Mouse (Mus musculus): Measurements from ENCODE around the gene Znrf1. TPM values are rescaled to one million over a fixed set of nuclear protein-coding genes. Genes with fewer than 3 reads are reported as not detected.

The Znrf1 gene
- polyA plus RNA-seq, 1 experiment from 2014 or later: 66.0 TPM

DNA sequence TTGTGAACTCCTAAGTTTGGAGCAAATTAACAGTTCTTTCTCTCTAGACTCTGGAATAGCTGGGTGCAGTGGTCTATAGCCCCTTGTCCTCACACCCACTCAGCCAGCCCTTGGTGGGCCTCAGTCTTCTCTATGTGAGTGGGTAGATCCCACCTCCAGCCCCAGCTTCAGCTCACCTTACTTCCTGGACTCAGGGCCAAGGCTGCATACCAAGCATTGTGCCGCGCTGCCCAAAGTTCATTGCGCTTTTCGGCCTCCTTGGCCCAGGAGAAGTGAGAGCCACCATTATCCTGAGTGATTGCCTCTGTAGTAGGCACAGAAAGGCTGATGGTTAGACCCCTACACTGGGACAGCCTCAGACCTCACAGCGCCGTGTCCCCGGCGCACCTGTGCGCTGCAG is 92.0 kb downstream of the Znrf1 start:
- no peaks in the 10 kb centered on the region for H3K36me3 ChIP-seq (ENCODE audit: control insufficient read depth, insufficient read depth)
- no peak overlapping the region for H3K9ac ChIP-seq (replicated peaks; ENCODE audit: low read depth, low read length)
- H3K4me3 ChIP-seq (replicated peaks; ENCODE audit: low read length): no peak overlapping the region
- H3K27ac ChIP-seq (ENCODE audit: low read length): no peak overlapping the region
- 98% methylated on average over 9 of the region's 9 CpGs for WGBS
- H3K27me3 ChIP-seq (replicated peaks; ENCODE audit: control insufficient read depth, insufficient read depth, low read length): no peaks in the 10 kb centered on the region
- no peak for ATAC-seq
- no peak overlapping the region for H3K4me2 ChIP-seq (ENCODE audit: low read length)
- peaks cover 4% of the 10 kb centered on the region for H3K4me1 ChIP-seq (replicated peaks; ENCODE audit: control insufficient read depth, insufficient read depth, low read length)
- no peaks in the 10 kb centered on the region for H3K9me3 ChIP-seq (ENCODE audit: control insufficient read depth, low read length)

DNA sequence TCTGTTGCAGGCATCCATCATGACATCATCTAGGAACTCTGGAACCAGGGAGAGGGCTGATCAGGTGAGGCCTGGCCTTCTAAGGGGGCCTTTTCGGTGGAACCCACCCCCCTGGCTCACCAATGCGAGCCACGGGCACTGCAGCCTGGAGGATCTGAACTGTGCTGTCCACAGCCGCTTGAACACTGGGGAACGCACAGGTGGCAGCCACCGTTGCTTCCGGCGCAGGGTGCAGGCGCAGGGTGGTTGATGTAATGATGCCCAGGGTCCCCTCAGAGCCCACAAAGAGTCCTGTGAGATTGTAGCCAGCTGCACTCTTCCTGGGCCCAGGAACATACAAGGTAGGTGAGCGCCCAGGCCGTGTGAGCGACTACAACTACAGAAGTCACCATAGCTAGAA is 92.5 kb downstream of the Znrf1 start:
- 95% methylated on average over 12 of the region's 12 CpGs for WGBS
- Histone ChIP-seq H3K4me2 (ENCODE audit: low read length) (no peak overlapping the region), H3K4me3 (replicated peaks; ENCODE audit: low read length) (no peak overlapping the region), H3K9ac (replicated peaks; ENCODE audit: low read depth, low read length) (no peak overlapping the region), H3K27ac (ENCODE audit: low read length) (no peak overlapping the region), H3K27me3 (replicated peaks; ENCODE audit: control insufficient read depth, insufficient read depth, low read length) (no peaks in the 10 kb centered on the region), H3K4me1 (replicated peaks; ENCODE audit: control insufficient read depth, insufficient read depth, low read length) (peaks cover 4% of the 10 kb centered on the region), H3K36me3 (ENCODE audit: control insufficient read depth, insufficient read depth) (no peaks in the 10 kb centered on the region), H3K9me3 (ENCODE audit: control insufficient read depth, low read length) (no peaks in the 10 kb centered on the region)
- no peak for ATAC-seq

GRCm38 (mm10) chr8:111628894-111629501 is 93.1 kb downstream of the Znrf1 start:
- peaks cover 4% of the 10 kb centered on the region for H3K4me1 ChIP-seq (replicated peaks; ENCODE audit: control insufficient read depth, insufficient read depth, low read length)
- 91% methylated on average over 19 of the region's 19 CpGs for WGBS
- no peak for ATAC-seq

GRCm38 (mm10) chr8:111630105-111630521 is 94.2 kb downstream of the Znrf1 start, which contains the start of gene Ldhd:
Ldhd (minus strand) TSS chr8:111630374.
- H3K4me3 ChIP-seq (replicated peaks; ENCODE audit: low read length): peak within 1 kb of the TSS; percentile 28
- H3K4me1 ChIP-seq (replicated peaks; ENCODE audit: control insufficient read depth, insufficient read depth, low read length): peaks cover 4% of the 10 kb centered on the region
- peak within 1 kb of the TSS; percentile 42 for H3K4me2 ChIP-seq (ENCODE audit: low read length)
- no peaks in the 10 kb centered on the region for H3K36me3 ChIP-seq (ENCODE audit: control insufficient read depth, insufficient read depth)
- H3K27me3 ChIP-seq (replicated peaks; ENCODE audit: control insufficient read depth, insufficient read depth, low read length): no peaks in the 10 kb centered on the region
- H3K9ac ChIP-seq (replicated peaks; ENCODE audit: low read depth, low read length): peak within 1 kb of the TSS; percentile 18; the same call in 1 of the 2 replicates
- ATAC-seq: no peak
- no peak within 1 kb of the TSS for H3K27ac ChIP-seq (ENCODE audit: low read length)
- H3K9me3 ChIP-seq (ENCODE audit: control insufficient read depth, low read length): no peaks in the 10 kb centered on the region
- 24% methylated on average over 13 of the region's 13 CpGs for WGBS

More at GRCm38 (mm10) chr8:111628894-111629501, 93.1 kb downstream of the Znrf1 start:
- H3K27me3 ChIP-seq (replicated peaks; ENCODE audit: control insufficient read depth, insufficient read depth, low read length): no peaks in the 10 kb centered on the region
- no peak overlapping the region for H3K4me2 ChIP-seq (ENCODE audit: low read length)
- H3K9me3 ChIP-seq (ENCODE audit: control insufficient read depth, low read length): no peaks in the 10 kb centered on the region
- H3K4me3 ChIP-seq (replicated peaks; ENCODE audit: low read length): no peak overlapping the region
- H3K27ac ChIP-seq (ENCODE audit: low read length): no peak overlapping the region
- no peaks in the 10 kb centered on the region for H3K36me3 ChIP-seq (ENCODE audit: control insufficient read depth, insufficient read depth)
- H3K9ac ChIP-seq (replicated peaks; ENCODE audit: low read depth, low read length): no peak overlapping the region

DNA sequence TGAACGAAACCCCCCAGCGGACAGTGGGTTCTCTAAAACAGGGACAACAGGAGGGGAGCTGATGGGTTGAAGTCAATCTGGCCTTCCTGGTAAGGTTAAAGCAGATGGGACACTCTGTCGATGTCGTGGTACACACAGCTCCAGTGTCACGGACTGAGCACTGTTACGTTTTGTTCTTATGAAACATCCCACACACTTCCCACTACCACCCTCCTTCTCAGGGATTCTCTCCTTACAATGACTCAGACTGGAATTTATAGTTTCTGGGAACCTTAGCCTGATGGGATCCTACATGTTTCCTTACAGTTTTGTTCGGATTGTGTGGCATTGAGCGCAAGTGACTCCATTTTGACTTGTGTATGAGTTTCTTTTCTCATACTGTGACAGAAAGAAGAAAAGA is 95.7 kb downstream of the Znrf1 start:
- 91% methylated on average over 8 of the region's 8 CpGs for WGBS

DNA sequence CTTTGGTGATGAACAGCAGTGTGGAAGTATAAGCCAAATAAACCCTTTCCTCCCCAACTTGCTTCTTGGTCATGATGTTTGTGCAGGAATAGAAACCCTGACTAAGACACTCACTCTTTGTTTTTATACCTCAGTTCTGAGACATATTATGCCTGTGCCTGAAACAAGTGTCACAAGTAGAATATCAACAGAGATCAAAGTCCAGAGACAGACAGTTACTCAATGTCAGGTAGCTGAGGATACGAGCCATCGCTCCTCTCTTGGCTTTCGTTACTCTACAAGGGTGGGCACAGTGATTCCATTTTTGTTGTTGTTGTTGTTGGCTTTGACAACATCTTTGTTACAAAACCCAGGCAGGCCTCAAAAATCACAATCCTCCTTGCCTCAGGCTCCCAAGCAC is 97.1 kb downstream of the Znrf1 start:
- no peak for ATAC-seq
- 97% methylated on average over 3 of the region's 3 CpGs for WGBS

More for the DNA sequence above, 95.7 kb downstream of the Znrf1 start:
- no peak for ATAC-seq
- Histone ChIP-seq H3K4me3 (replicated peaks; ENCODE audit: low read length) (no peak overlapping the region), H3K27me3 (replicated peaks; ENCODE audit: control insufficient read depth, insufficient read depth, low read length) (no peaks in the 10 kb centered on the region), H3K4me2 (ENCODE audit: low read length) (no peak overlapping the region), H3K9ac (replicated peaks; ENCODE audit: low read depth, low read length) (no peak overlapping the region), H3K4me1 (replicated peaks; ENCODE audit: control insufficient read depth, insufficient read depth, low read length) (peaks cover 4% of the 10 kb centered on the region), H3K9me3 (ENCODE audit: control insufficient read depth, low read length) (no peaks in the 10 kb centered on the region), H3K36me3 (ENCODE audit: control insufficient read depth, insufficient read depth) (no peaks in the 10 kb centered on the region), H3K27ac (ENCODE audit: low read length) (no peak overlapping the region)

DNA sequence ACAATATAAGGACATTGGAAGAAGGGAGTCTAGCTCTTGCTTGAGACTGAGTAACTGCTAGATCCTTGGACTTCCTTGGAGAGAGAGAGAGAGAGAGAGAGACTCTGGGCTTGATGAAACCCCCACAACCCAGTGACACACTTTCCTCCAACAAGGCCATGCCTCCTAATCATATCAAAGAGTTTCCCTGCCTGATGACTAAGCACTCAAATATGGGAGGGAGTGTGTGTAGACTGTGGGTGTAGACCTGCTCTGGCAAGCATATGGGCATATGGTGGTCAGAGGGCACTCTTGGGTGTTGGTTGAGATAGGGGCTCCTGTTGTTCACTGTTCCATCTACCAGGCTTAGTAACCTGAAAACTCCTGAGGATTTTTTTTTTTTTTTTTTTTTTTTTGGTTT is 102.2 kb downstream of the Znrf1 start:
- no peak overlapping the region for H3K4me2 ChIP-seq (ENCODE audit: low read length)
- ATAC-seq: no peak

More for the DNA sequence above, 97.1 kb downstream of the Znrf1 start:
- Histone ChIP-seq H3K36me3 (ENCODE audit: control insufficient read depth, insufficient read depth) (no peaks in the 10 kb centered on the region), H3K4me1 (replicated peaks; ENCODE audit: control insufficient read depth, insufficient read depth, low read length) (peaks cover 4% of the 10 kb centered on the region), H3K27ac (ENCODE audit: low read length) (no peak overlapping the region), H3K27me3 (replicated peaks; ENCODE audit: control insufficient read depth, insufficient read depth, low read length) (no peaks in the 10 kb centered on the region), H3K9me3 (ENCODE audit: control insufficient read depth, low read length) (no peaks in the 10 kb centered on the region), H3K4me3 (replicated peaks; ENCODE audit: low read length) (no peak overlapping the region), H3K9ac (replicated peaks; ENCODE audit: low read depth, low read length) (no peak overlapping the region), H3K4me2 (ENCODE audit: low read length) (no peak overlapping the region)

DNA sequence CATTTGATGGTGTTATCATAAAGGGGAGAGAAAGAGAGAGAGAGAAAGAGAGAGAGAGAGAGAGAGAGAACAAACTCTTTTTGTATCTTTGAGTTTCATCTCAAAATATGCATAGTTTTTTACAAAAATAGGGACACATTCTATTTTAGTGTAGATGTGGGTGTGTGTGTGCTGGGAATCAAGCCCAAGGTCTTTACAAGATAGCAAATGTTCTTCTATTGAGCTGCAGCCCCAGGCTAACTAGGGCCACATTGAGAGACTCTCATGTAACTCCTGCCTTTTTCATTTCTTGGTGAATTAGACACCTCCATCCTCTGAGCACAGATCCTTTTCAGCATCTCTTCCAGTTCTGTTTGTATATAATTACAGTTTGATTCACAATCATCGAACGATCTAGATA is 105.2 kb downstream of the Znrf1 start:
- Histone ChIP-seq H3K4me3 (replicated peaks; ENCODE audit: low read length) (no peak overlapping the region), H3K4me1 (replicated peaks; ENCODE audit: control insufficient read depth, insufficient read depth, low read length) (peaks cover 9% of the 10 kb centered on the region), H3K9me3 (ENCODE audit: control insufficient read depth, low read length) (no peaks in the 10 kb centered on the region), H3K4me2 (ENCODE audit: low read length) (no peak overlapping the region), H3K27ac (ENCODE audit: low read length) (no peak overlapping the region), H3K9ac (replicated peaks; ENCODE audit: low read depth, low read length) (no peak overlapping the region), H3K36me3 (ENCODE audit: control insufficient read depth, insufficient read depth) (no peaks in the 10 kb centered on the region), H3K27me3 (replicated peaks; ENCODE audit: control insufficient read depth, insufficient read depth, low read length) (no peaks in the 10 kb centered on the region)
- 96% methylated on average over 2 of the region's 2 CpGs for WGBS
- no peak for ATAC-seq

More for the DNA sequence above, 102.2 kb downstream of the Znrf1 start:
- H3K27ac ChIP-seq (ENCODE audit: low read length): no peak overlapping the region
- no peak overlapping the region for H3K4me3 ChIP-seq (replicated peaks; ENCODE audit: low read length)
- peaks cover 4% of the 10 kb centered on the region for H3K4me1 ChIP-seq (replicated peaks; ENCODE audit: control insufficient read depth, insufficient read depth, low read length)
- no peaks in the 10 kb centered on the region for H3K27me3 ChIP-seq (replicated peaks; ENCODE audit: control insufficient read depth, insufficient read depth, low read length)
- no peaks in the 10 kb centered on the region for H3K36me3 ChIP-seq (ENCODE audit: control insufficient read depth, insufficient read depth)
- H3K9ac ChIP-seq (replicated peaks; ENCODE audit: low read depth, low read length): no peak overlapping the region
- H3K9me3 ChIP-seq (ENCODE audit: control insufficient read depth, low read length): no peaks in the 10 kb centered on the region

DNA sequence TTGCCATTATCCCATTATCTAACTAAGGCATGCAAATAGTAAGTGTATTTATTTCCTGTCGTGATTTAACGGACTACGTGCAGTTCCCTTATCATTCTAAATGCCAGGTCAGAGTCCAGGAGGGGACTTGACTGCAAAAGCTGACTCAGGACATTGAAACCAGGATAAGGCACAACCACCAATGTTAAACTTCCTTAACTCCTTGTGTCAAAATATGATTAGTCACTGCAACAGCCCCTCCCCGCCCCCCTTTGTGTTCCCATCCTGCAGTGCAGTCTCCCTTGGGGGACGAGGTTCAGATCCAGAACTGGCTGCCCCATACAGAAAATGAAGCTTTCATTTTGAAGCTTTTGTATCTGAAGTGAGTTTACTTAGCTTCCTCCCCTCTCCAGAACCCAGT is 106.6 kb downstream of the Znrf1 start:
- peak overlapping the region; percentile 62 for H3K4me2 ChIP-seq (ENCODE audit: low read length)
- no peaks in the 10 kb centered on the region for H3K9me3 ChIP-seq (ENCODE audit: control insufficient read depth, low read length)
- no peaks in the 10 kb centered on the region for H3K36me3 ChIP-seq (ENCODE audit: control insufficient read depth, insufficient read depth)
- peak overlapping the region; percentile 69; the same call in 1 of the 2 replicates for H3K9ac ChIP-seq (replicated peaks; ENCODE audit: low read depth, low read length)
- ATAC-seq: no peak
- 65% methylated on average over 5 of the region's 5 CpGs for WGBS
- H3K27ac ChIP-seq (ENCODE audit: low read length): no peak overlapping the region
- peaks cover 9% of the 10 kb centered on the region for H3K4me1 ChIP-seq (replicated peaks; ENCODE audit: control insufficient read depth, insufficient read depth, low read length)
- H3K27me3 ChIP-seq (replicated peaks; ENCODE audit: control insufficient read depth, insufficient read depth, low read length): no peaks in the 10 kb centered on the region
- H3K4me3 ChIP-seq (replicated peaks; ENCODE audit: low read length): peak overlapping the region; percentile 60; the same call in 1 of the 2 replicates

DNA sequence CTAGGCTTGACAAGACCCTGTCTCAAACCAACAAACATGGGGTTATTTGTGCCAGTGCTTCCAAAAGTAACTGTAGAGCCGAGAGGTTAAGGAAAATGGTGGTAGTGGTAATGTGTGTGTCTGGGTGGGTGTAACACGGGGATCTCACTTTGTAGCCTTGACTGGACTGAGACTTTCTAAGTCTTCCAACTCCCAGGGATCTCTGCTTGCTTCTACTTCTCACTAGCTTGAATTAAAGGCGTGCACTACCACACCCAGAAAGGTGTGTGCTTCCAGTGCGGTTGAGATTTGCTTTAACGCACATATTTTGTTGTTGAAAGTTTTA is 107.0 kb downstream of the Znrf1 start:
- H3K27ac ChIP-seq (ENCODE audit: low read length): 0 out of 2 replicates have a peak overlapping the region, but pooled peaks have one; percentile 13
- peak; percentile 24 for ATAC-seq
- H3K9ac ChIP-seq (replicated peaks; ENCODE audit: low read depth, low read length): peak overlapping the region; percentile 69
- WGBS: 12% methylated on average over 5 of the region's 5 CpGs
- peak overlapping the region; percentile 62 for H3K4me2 ChIP-seq (ENCODE audit: low read length)
- peaks cover 9% of the 10 kb centered on the region for H3K4me1 ChIP-seq (replicated peaks; ENCODE audit: control insufficient read depth, insufficient read depth, low read length)
- no peaks in the 10 kb centered on the region for H3K27me3 ChIP-seq (replicated peaks; ENCODE audit: control insufficient read depth, insufficient read depth, low read length)
- no peaks in the 10 kb centered on the region for H3K9me3 ChIP-seq (ENCODE audit: control insufficient read depth, low read length)
- H3K36me3 ChIP-seq (ENCODE audit: control insufficient read depth, insufficient read depth): no peaks in the 10 kb centered on the region
- peak overlapping the region; percentile 60 for H3K4me3 ChIP-seq (replicated peaks; ENCODE audit: low read length)
